Mouse (Mus musculus): ENCODE results near the gene Eif2b3. TPM values are rescaled to one million over a fixed set of nuclear protein-coding genes. Genes with fewer than 3 reads are reported as not detected.

Gene Eif2b3
- polyA plus RNA-seq, 1 experiment from 2014 or later = 29.9 TPM

DNA sequence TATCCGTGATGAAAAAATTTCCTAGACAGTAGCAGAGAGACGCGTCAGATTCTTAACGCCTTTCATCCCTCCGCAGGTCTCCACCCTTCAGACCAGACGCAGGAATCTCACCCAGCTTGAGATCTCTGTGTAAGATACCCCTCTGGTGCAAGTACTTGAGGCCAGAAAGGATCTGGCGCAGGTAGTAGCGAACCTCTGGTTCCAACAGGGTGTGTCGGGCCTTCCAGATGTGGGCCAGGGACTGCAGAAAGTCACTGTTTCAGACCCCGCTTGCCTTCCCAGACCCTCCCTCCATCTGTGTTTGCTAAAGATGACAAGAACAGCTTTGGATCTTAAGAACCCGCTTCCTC, 113.6 kb downstream of the Eif2b3 start:
- Histone ChIP-seq H3K27me3 (ENCODE audit: control insufficient read depth, insufficient read depth, low read length) (no peaks in the 10 kb centered on the region), H3K36me3 (ENCODE audit: control insufficient read depth, insufficient read depth, low read length) (peaks cover 9% of the 10 kb centered on the region; the same call in 1 of the 2 replicates), H3K9me3 (ENCODE audit: control insufficient read depth, low read length) (no peaks in the 10 kb centered on the region), H3K27ac (replicated peaks) (no peak overlapping the region), H3K9ac (ENCODE audit: low read length) (peak overlapping the region; percentile 89), H3K4me1 (replicated peaks; ENCODE audit: control insufficient read depth, insufficient read depth) (no peaks in the 10 kb centered on the region), H3K4me3 (ENCODE audit: low read depth, low read length) (peak overlapping the region; percentile 80), H3K4me2 (replicated peaks; ENCODE audit: low read depth) (peak overlapping the region; percentile 98)
- TF ChIP-seq EP300 (optimal IDR thresholded peaks at IDR 0.05) (no peak), CTCF (IDR thresholded peaks at IDR 0.05; ENCODE audit: low read depth) (no peak)
- 38% methylated on average over 11 of the region's 11 CpGs for WGBS
- DNase-seq (ENCODE audit: low spot score) = no peak
- ATAC-seq (ENCODE audit: low FRiP score, low TSS enrichment) = no peak

DNA sequence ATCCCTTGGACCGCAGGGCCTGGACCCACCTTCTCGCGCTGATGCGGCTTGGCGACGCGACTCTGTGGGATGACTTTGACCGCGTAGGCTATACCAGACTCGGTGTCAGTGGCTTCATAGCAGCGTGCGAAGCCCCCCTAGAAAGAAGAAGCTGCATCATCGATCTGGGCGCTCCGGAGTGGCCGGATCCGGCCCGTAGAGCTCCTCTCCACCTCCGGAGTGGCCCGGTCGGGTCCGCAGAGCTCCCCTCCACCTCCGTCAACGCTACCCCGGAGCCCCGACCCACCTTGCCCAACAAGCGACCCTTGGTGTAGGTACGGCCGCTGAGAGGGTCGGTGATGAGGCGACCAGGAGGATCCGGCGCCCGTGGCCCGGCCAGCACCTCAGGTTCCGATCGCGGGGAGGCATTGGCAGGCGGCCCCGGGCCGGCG, 114.2 kb downstream of the Eif2b3 start:
- H3K4me3 ChIP-seq (ENCODE audit: low read depth, low read length) = peak overlapping the region; percentile 80
- H3K4me2 ChIP-seq (replicated peaks; ENCODE audit: low read depth) = peak overlapping the region; percentile 98
- TF ChIP-seq EP300 (optimal IDR thresholded peaks at IDR 0.05) = no peak
- no peak for TF ChIP-seq CTCF (IDR thresholded peaks at IDR 0.05; ENCODE audit: low read depth)
- WGBS = under 1% methylated on average over 38 of the region's 42 CpGs
- peaks cover 9% of the 10 kb centered on the region; the same call in 1 of the 2 replicates for H3K36me3 ChIP-seq (ENCODE audit: control insufficient read depth, insufficient read depth, low read length)
- DNase-seq (ENCODE audit: low spot score) (no peak), ATAC-seq (ENCODE audit: low FRiP score, low TSS enrichment) (peak; percentile 2; the same call in 1 of the 2 replicates)
- H3K4me1 ChIP-seq (replicated peaks; ENCODE audit: control insufficient read depth, insufficient read depth) = no peaks in the 10 kb centered on the region
- no peaks in the 10 kb centered on the region for H3K9me3 ChIP-seq (ENCODE audit: control insufficient read depth, low read length)
- H3K9ac ChIP-seq (ENCODE audit: low read length) = peak overlapping the region; percentile 89
- H3K27ac ChIP-seq (replicated peaks) = peak overlapping the region; percentile 82
- H3K27me3 ChIP-seq (ENCODE audit: control insufficient read depth, insufficient read depth, low read length) = no peaks in the 10 kb centered on the region

- ATAC-seq (ENCODE audit: low FRiP score, low TSS enrichment) = peak; percentile 83
- peak within 1 kb of the TSS; percentile 80 for H3K4me3 ChIP-seq (ENCODE audit: low read depth, low read length)
- no peaks in the 10 kb centered on the region for H3K27me3 ChIP-seq (ENCODE audit: control insufficient read depth, insufficient read depth, low read length)
- H3K4me2 ChIP-seq (replicated peaks; ENCODE audit: low read depth) = peak within 1 kb of the TSS; percentile 98
- 1% methylated on average over 42 of the region's 48 CpGs for WGBS
- DNase-seq (ENCODE audit: low spot score) = peak; percentile 98
- peak within 1 kb of the TSS; percentile 89 for H3K9ac ChIP-seq (ENCODE audit: low read length)
- TF ChIP-seq CTCF (IDR thresholded peaks at IDR 0.05; ENCODE audit: low read depth) (peak; percentile 28; the same call in 1 of the 2 replicates), EP300 (optimal IDR thresholded peaks at IDR 0.05) (no peak)
- peak within 1 kb of the TSS; percentile 82 for H3K27ac ChIP-seq (replicated peaks)
- H3K36me3 ChIP-seq (ENCODE audit: control insufficient read depth, insufficient read depth, low read length) = 0 out of 2 replicates have a peak, but pooled peaks cover 6% of the 10 kb centered on the region
- no peaks in the 10 kb centered on the region for H3K4me1 ChIP-seq (replicated peaks; ENCODE audit: control insufficient read depth, insufficient read depth)
- no peaks in the 10 kb centered on the region for H3K9me3 ChIP-seq (ENCODE audit: control insufficient read depth, low read length)
These were observed 114.8 kb downstream of the Eif2b3 start, which contains the start of gene Plk3 for GRCm38 (mm10) chr4:117133817-117134600. TSS of gene Plk3 (minus strand) at chr4:117133963.

GRCm38 (mm10) chr4:117134601-117134995, 115.4 kb downstream of the Eif2b3 start:
- peak overlapping the region; percentile 98; the same call in 1 of the 2 replicates for H3K4me2 ChIP-seq (replicated peaks; ENCODE audit: low read depth)
- ATAC-seq (ENCODE audit: low FRiP score, low TSS enrichment) = no peak
- H3K9me3 ChIP-seq (ENCODE audit: control insufficient read depth, low read length) = no peaks in the 10 kb centered on the region
- no peaks in the 10 kb centered on the region for H3K4me1 ChIP-seq (replicated peaks; ENCODE audit: control insufficient read depth, insufficient read depth)
- H3K9ac ChIP-seq (ENCODE audit: low read length) = peak overlapping the region; percentile 23; the same call in 1 of the 2 replicates
- 33% methylated on average over 2 of the region's 2 CpGs for WGBS
- no peak for DNase-seq (ENCODE audit: low spot score)
- TF ChIP-seq CTCF (IDR thresholded peaks at IDR 0.05; ENCODE audit: low read depth) = no peak
- H3K27me3 ChIP-seq (ENCODE audit: control insufficient read depth, insufficient read depth, low read length) = no peaks in the 10 kb centered on the region
- H3K4me3 ChIP-seq (ENCODE audit: low read depth, low read length) = no peak overlapping the region
- no peak overlapping the region; the same call in 1 of the 2 replicates for H3K27ac ChIP-seq (replicated peaks)
- H3K36me3 ChIP-seq (ENCODE audit: control insufficient read depth, insufficient read depth, low read length) = 0 out of 2 replicates have a peak, but pooled peaks cover 6% of the 10 kb centered on the region

DNA sequence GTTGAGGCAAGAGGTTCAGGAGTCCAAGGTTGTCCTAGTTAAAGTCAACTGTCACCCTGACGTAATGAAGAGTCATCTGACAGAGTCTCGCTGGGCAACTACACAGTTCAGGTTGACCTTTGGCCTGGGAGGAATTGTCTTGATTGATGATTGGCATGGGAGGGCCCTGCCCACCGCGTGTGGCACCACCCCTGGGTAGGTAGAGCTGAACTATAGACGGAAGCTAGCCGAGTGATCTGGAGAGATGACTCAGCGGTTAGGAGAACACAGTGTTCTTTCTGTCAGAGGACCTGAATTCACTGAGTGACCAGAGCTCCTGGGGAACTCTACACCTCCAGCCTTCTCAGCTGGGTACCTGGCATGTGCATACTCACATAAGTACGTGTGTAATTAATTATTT, 116.8 kb downstream of the Eif2b3 start:
- DNase-seq (ENCODE audit: low spot score) (peak; percentile 88), ATAC-seq (ENCODE audit: low FRiP score, low TSS enrichment) (peak; percentile 89)
- Histone ChIP-seq H3K4me2 (replicated peaks; ENCODE audit: low read depth) (no peak overlapping the region), H3K4me1 (replicated peaks; ENCODE audit: control insufficient read depth, insufficient read depth) (no peaks in the 10 kb centered on the region), H3K4me3 (ENCODE audit: low read depth, low read length) (no peak overlapping the region), H3K27me3 (ENCODE audit: control insufficient read depth, insufficient read depth, low read length) (no peaks in the 10 kb centered on the region), H3K27ac (replicated peaks) (peak overlapping the region; percentile 85), H3K36me3 (ENCODE audit: control insufficient read depth, insufficient read depth, low read length) (no peaks in the 10 kb centered on the region), H3K9me3 (ENCODE audit: control insufficient read depth, low read length) (no peaks in the 10 kb centered on the region), H3K9ac (ENCODE audit: low read length) (no peak overlapping the region)
- TF ChIP-seq EP300 (optimal IDR thresholded peaks at IDR 0.05) (no peak), CTCF (IDR thresholded peaks at IDR 0.05; ENCODE audit: low read depth) (no peak)
- 24% methylated on average over 8 of the region's 8 CpGs for WGBS

Other genes with a start within 250 kb of the Eif2b3 start
- gene Toe1, start 211.8 kb upstream of the Eif2b3 start, polyA plus RNA-seq (2015; fragmentation: Nextera tagmentation; extraction: Ambion mirVana) = 16.0 and 17.3 TPM in 2 replicates
- 3.1 and 3.9 TPM in 2 replicates for gene Mutyh, start 211.7 kb upstream of the Eif2b3 start, polyA plus RNA-seq (2015; fragmentation: Nextera tagmentation; extraction: Ambion mirVana)
- gene Hpdl, start 197.7 kb upstream of the Eif2b3 start, polyA plus RNA-seq (2015; fragmentation: Nextera tagmentation; extraction: Ambion mirVana) = 0.51 and 0.85 TPM in 2 replicates
- gene Zswim5, start 142.0 kb upstream of the Eif2b3 start, polyA plus RNA-seq (2015; fragmentation: Nextera tagmentation; extraction: Ambion mirVana) = 0.04 and 0.06 TPM in 2 replicates
- gene Urod, start 25.0 kb upstream of the Eif2b3 start, polyA plus RNA-seq (2015; fragmentation: Nextera tagmentation; extraction: Ambion mirVana) = 38.3 and 47.3 TPM in 2 replicates
- gene Hectd3, start 24.1 kb upstream of the Eif2b3 start, polyA plus RNA-seq (2015; fragmentation: Nextera tagmentation; extraction: Ambion mirVana) = 6.3 and 7.4 TPM in 2 replicates
- gene Ptch2, start 76.7 kb downstream of the Eif2b3 start, polyA plus RNA-seq (2015; fragmentation: Nextera tagmentation; extraction: Ambion mirVana) = 1.3 and 1.5 TPM in 2 replicates
- gene Btbd19, start 106.3 kb downstream of the Eif2b3 start, polyA plus RNA-seq (2015; fragmentation: Nextera tagmentation; extraction: Ambion mirVana) = 5.7 and 5.9 TPM in 2 replicates
- gene Tctex1d4, start 107.4 kb downstream of the Eif2b3 start, polyA plus RNA-seq (2015; fragmentation: Nextera tagmentation; extraction: Ambion mirVana) = 0.58 and 0.62 TPM in 2 replicates
- gene Plk3, start 114.6 kb downstream of the Eif2b3 start, polyA plus RNA-seq (2015; fragmentation: Nextera tagmentation; extraction: Ambion mirVana) = 18.1 and 18.7 TPM in 2 replicates
- 752 and 809 TPM in 2 replicates for gene Rps8, start 136.8 kb downstream of the Eif2b3 start, polyA plus RNA-seq (2015; fragmentation: Nextera tagmentation; extraction: Ambion mirVana)
- gene Kif2c, start 163.2 kb downstream of the Eif2b3 start, polyA plus RNA-seq (2015; fragmentation: Nextera tagmentation; extraction: Ambion mirVana) = 7.9 and 11.5 TPM in 2 replicates
- gene Tmem53, start 232.5 kb downstream of the Eif2b3 start, polyA plus RNA-seq (2015; fragmentation: Nextera tagmentation; extraction: Ambion mirVana) = 12.9 and 16.3 TPM in 2 replicates
- 0.16 and 0.24 TPM in 2 replicates for gene Armh1, start 232.7 kb downstream of the Eif2b3 start, polyA plus RNA-seq (2015; fragmentation: Nextera tagmentation; extraction: Ambion mirVana)